Mouse (Mus musculus) mouse embryonic stem cell (cell line): Measurements from ENCODE around the gene Unc80.

Source experiments
- in situ Hi-C, 2 experiments: fragments of 300-500 bp; cut with MboI; formaldehyde crosslinking; loops; 1 replicate in 1 of 2; 3 replicates in 1 of 2; pipeline ENCODE4 v1.14.3; 2019 to 2020; ENCODE audit warnings: low sequenced_read_pairs in 2 of 2, low pct_unique_long_range_greater_than_20kb in 1 of 2, mixed read lengths in 1 of 2; ENCODE audit not compliant: unreplicated experiment in 1 of 2

The Unc80 gene

GRCm38 (mm10) chr1:66699630-66700029 lies 231.5 kb downstream of the Unc80 start:
- in situ Hi-C loops: loop anchor here in 1 of 2 experiments (25.0 kb wide), 1 partner anchor 1437 kb away; no protein-coding TSS in a partner anchor

GRCm38 (mm10) chr1:66700149-66700692 lies 232.1 kb downstream of the Unc80 start:
- in situ Hi-C loops: loop anchor here in 1 of 2 experiments (25.0 kb wide), 1 partner anchor 1438 kb away; no protein-coding TSS in a partner anchor

GRCm38 (mm10) chr1:66700693-66701575 lies 232.8 kb downstream of the Unc80 start, which contains the start of gene Rpe:
Gene Rpe, plus strand, starts transcription at chr1:66700831.
- in situ Hi-C loops: loop anchor here in 1 of 2 experiments (25.0 kb wide), 1 partner anchor 1439 kb away; no protein-coding TSS in a partner anchor

GRCm38 (mm10) chr1:66701576-66701940 lies 233.4 kb downstream of the Unc80 start:
- in situ Hi-C loops: loop anchor here in 1 of 2 experiments (25.0 kb wide), 1 partner anchor 1439 kb away; no protein-coding TSS in a partner anchor

GRCm38 (mm10) chr1:66702623-66703345 lies 234.6 kb downstream of the Unc80 start:
- in situ Hi-C loops: loop anchor here in 1 of 2 experiments (25.0 kb wide), 1 partner anchor 1440 kb away; no protein-coding TSS in a partner anchor

GRCm38 (mm10) chr1:66704523-66704922 lies 236.4 kb downstream of the Unc80 start:
- in situ Hi-C loops: loop anchor here in 1 of 2 experiments (25.0 kb wide), 1 partner anchor 1442 kb away; no protein-coding TSS in a partner anchor

GRCm38 (mm10) chr1:66712859-66713258 lies 244.7 kb downstream of the Unc80 start:
- in situ Hi-C loops: loop anchor here in 1 of 2 experiments (25.0 kb wide), 1 partner anchor 1451 kb away; no protein-coding TSS in a partner anchor

- in situ Hi-C loops: no loop called here
Observed at GRCm38 (mm10) chr1:66730581-66730980, 262.4 kb downstream of the Unc80 start.
